Mouse (Mus musculus) lung, postnatal 0 days (tissue): ENCODE data around the gene Btd.

ENCODE experiments used
- CTCF ChIP-seq: IDR thresholded peaks from 2 replicates; pipeline ENCODE4 v1.5.1; 2016; ENCODE audit warnings: antibody characterized with exemption, mild to moderate bottlenecking
- EP300 ChIP-seq: IDR thresholded peaks from 2 replicates; pipeline ENCODE4 v1.6.1; 2016; ENCODE audit warnings: antibody characterized with exemption, mild to moderate bottlenecking, control low read depth

DNA sequence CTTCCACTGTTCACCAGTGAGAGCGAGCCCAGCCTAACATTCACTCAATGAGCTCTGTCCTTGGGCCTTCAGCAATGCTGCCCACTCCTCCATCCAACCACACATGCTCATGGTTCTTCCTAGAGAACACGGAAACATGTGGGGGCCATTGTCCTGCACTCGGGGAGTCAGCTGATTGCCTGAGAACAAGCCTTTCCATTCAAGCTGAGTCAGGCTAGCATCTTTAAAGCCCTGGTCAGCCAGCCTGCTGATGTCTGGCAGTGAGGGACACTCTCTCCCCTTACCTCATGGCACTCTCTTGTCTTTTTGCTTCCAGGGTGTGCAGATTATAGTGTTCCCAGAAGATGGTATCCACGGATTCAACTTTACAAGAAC is 24.7 kb downstream of the Btd start:
- TF ChIP-seq CTCF: no peak
- TF ChIP-seq EP300: no peak
